Mouse (Mus musculus): Measurements from ENCODE around the gene AC124108.1. TPM values are rescaled to one million over a fixed set of nuclear protein-coding genes. Genes with fewer than 3 reads are reported as not detected.

Gene AC124108.1
- total RNA-seq, 2 experiments from 2014 or later = not detected

- ATAC-seq (replicated peaks; ENCODE audit: poor library complexity, severe bottlenecking) = no peak
Measured at GRCm38 (mm10) chr1:132234757-132235273, 43.6 kb downstream of the AC124108.1 start.

- peak; percentile 53; the same call in 1 of the 2 replicates for ATAC-seq (replicated peaks; ENCODE audit: poor library complexity, severe bottlenecking)
Measured at GRCm38 (mm10) chr1:132237585-132238159, 46.4 kb downstream of the AC124108.1 start.

- no peak for ATAC-seq (replicated peaks; ENCODE audit: poor library complexity, severe bottlenecking)
Measured at GRCm38 (mm10) chr1:132245010-132245409, 53.8 kb downstream of the AC124108.1 start.

GRCm38 (mm10) chr1:132246137-132246536, 54.9 kb downstream of the AC124108.1 start:
- peak; percentile 85 for ATAC-seq (replicated peaks; ENCODE audit: poor library complexity, severe bottlenecking)

GRCm38 (mm10) chr1:132246641-132247040, 55.4 kb downstream of the AC124108.1 start:
- ATAC-seq (replicated peaks; ENCODE audit: poor library complexity, severe bottlenecking) = no peak

GRCm38 (mm10) chr1:132254467-132254866, 63.2 kb downstream of the AC124108.1 start:
- no peak for ATAC-seq (replicated peaks; ENCODE audit: poor library complexity, severe bottlenecking)

Other genes with a start within 250 kb of the AC124108.1 start
- 1.1 and 4.0 TPM in 2 replicates for gene Slc45a3, start 228.5 kb upstream of the AC124108.1 start, total RNA-seq (2014; fragmentation: Nextera tagmentation)
- 0.65 and 0.82 TPM in 2 replicates for gene Slc45a3, start 228.5 kb upstream of the AC124108.1 start, total RNA-seq (2017)
- 83.3 and 104 TPM in 2 replicates for gene Elk4, start 183.8 kb upstream of the AC124108.1 start, total RNA-seq (2014; fragmentation: Nextera tagmentation)
- gene Elk4, start 183.8 kb upstream of the AC124108.1 start, total RNA-seq (2017) = 51.9 and 63.8 TPM in 2 replicates
- not detected in 2 replicates for gene Mfsd4a, start 123.4 kb upstream of the AC124108.1 start, total RNA-seq (2014; fragmentation: Nextera tagmentation)
- gene Mfsd4a, start 123.4 kb upstream of the AC124108.1 start, total RNA-seq (2017) = 0.82 and 4.8 TPM in 2 replicates
- gene Cdk18, start 51.8 kb upstream of the AC124108.1 start, total RNA-seq (2014; fragmentation: Nextera tagmentation) = 4.0 and 6.5 TPM in 2 replicates
- gene Cdk18, start 51.8 kb upstream of the AC124108.1 start, total RNA-seq (2017) = 0.36 and 0.43 TPM in 2 replicates
- not detected in 2 replicates for gene Lemd1, start within 50 bp of the AC124108.1 start, total RNA-seq (2014; fragmentation: Nextera tagmentation)
- not detected in 2 replicates for gene Lemd1, start within 50 bp of the AC124108.1 start, total RNA-seq (2017)
- not detected in 2 replicates for gene Gm10188, start 38.3 kb downstream of the AC124108.1 start, total RNA-seq (2014; fragmentation: Nextera tagmentation)
- gene Gm10188, start 38.3 kb downstream of the AC124108.1 start, total RNA-seq (2017) = not detected in 2 replicates
- not detected in 2 replicates for gene Klhdc8a, start 107.2 kb downstream of the AC124108.1 start, total RNA-seq (2014; fragmentation: Nextera tagmentation)
- gene Klhdc8a, start 107.2 kb downstream of the AC124108.1 start, total RNA-seq (2017) = not detected in 2 replicates
- gene Nuak2, start 124.7 kb downstream of the AC124108.1 start, total RNA-seq (2014; fragmentation: Nextera tagmentation) = 37.2 and 40.4 TPM in 2 replicates
- 19.3 and 21.7 TPM in 2 replicates for gene Nuak2, start 124.7 kb downstream of the AC124108.1 start, total RNA-seq (2017)
- gene Tmcc2, start 199.8 kb downstream of the AC124108.1 start, total RNA-seq (2014; fragmentation: Nextera tagmentation) = 1.5 and 6.2 TPM in 2 replicates
- gene Tmcc2, start 199.8 kb downstream of the AC124108.1 start, total RNA-seq (2017) = 3.7 and 4.2 TPM in 2 replicates
- gene Dstyk, start 226.1 kb downstream of the AC124108.1 start, total RNA-seq (2014; fragmentation: Nextera tagmentation) = 16.4 and 19.2 TPM in 2 replicates
- 18.1 and 43.1 TPM in 2 replicates for gene Dstyk, start 226.1 kb downstream of the AC124108.1 start, total RNA-seq (2017)